Mouse (Mus musculus) cortical plate, adult 2 months (tissue): Measurements from ENCODE around the gene Crisp2. TPM values are rescaled to one million over a fixed set of nuclear protein-coding genes. Genes with fewer than 3 reads are reported as not detected.

Experiments used
- H3K27ac ChIP-seq: fragments of 200-500 bp; 2 replicates; pipeline ENCODE4 v1.5.1; 2012; ENCODE audit warnings: low read length, control low read depth, inconsistent platforms; ENCODE audit not compliant: insufficient read depth
- H3K4me1 ChIP-seq: fragments of 200-500 bp; 2 replicates; pipeline ENCODE4 v1.6.1; 2011; ENCODE audit warnings: low read length; ENCODE audit not compliant: control insufficient read depth, insufficient read depth
- H3K4me3 ChIP-seq: fragments of 200-500 bp; 2 replicates; pipeline ENCODE4 v1.5.1; 2011; ENCODE audit warnings: mild to moderate bottlenecking, low read length, control low read depth; ENCODE audit not compliant: insufficient read depth
- CTCF ChIP-seq: fragments of 200-500 bp; IDR thresholded peaks from 2 replicates; pipeline ENCODE4 v1.5.1; 2011; ENCODE audit warnings: mild to moderate bottlenecking, control low read depth, low read length; ENCODE audit not compliant: insufficient read depth; ENCODE audit errors: extremely low read depth
- POLR2A ChIP-seq: fragments of 200-500 bp; IDR thresholded peaks from 2 replicates; pipeline ENCODE4 v1.6.1; 2011; ENCODE audit warnings: mild to moderate bottlenecking, low read length, control low read depth; ENCODE audit not compliant: insufficient read depth; ENCODE audit errors: extremely low read depth
- polyA plus RNA-seq: library from polyadenylated mRNA; depleted of rRNA; stranded (reverse); fragments of >200 nt; gene quantifications from 2 replicates; pipeline ENCODE4 v1.2.3, GENCODE M21; 2012; rRNA removed

Gene Crisp2
- polyA plus RNA-seq, result not detected in 2 replicates

DNA sequence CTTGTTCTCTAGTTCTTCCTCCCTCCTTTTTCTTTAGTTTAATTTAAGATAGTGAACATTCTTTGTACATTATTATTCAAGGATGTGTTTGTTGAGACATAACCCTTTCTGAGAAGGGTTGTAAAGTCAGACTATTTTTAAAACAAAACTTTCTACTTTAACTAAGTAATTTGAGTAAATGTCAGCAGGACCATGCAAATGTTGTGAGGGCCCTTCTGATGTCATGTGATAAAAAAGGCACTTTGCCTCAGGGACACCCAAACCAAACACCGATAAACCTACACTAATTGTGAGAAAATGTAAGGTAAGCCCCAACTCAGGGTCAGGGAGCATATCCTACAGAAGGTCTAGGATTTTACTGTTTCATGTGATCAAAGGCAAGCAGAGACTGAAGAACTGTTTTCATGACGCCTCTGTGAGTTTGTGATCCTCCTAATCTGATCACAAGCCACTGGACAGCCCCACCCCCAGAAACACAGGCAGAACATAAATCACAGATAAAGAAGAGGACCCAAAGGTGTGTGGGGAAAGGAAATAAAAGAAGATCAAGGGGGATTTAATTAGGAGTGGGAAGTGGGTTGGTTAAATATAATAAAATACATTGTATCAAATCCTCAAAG lies at the start of gene Crisp2:
Gene Crisp2 (minus strand): TSS at position 51 of the 620 bp plus-strand sequence.
- TF ChIP-seq POLR2A (no peak), CTCF (no peak)

DNA sequence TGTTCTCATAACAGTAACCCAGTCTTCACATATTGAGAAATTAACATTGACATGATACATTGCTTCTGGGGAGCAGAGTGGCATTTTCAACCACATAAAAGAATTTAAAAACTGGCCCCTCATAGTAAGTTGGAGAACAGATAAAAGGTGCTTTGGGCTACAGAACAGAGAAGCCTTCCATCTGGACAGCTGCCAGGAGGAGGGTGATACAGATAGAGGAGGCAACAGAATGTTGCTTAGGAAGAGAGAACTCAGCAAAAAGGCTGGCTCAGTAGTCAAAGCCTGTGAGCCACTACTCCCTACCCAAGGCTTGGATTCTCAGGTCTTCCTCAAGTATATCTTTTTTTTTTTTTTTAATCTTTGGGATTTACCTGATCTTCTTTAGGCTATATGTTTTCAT lies 48.3 kb upstream of the Crisp2 start:
- H3K4me3 ChIP-seq, result no peak overlapping the region
- no peak for TF ChIP-seq POLR2A
- no peaks in the 10 kb centered on the region for H3K4me1 ChIP-seq
- no peak overlapping the region for H3K27ac ChIP-seq

More for the DNA sequence above, at the start of gene Crisp2:
- H3K4me1 ChIP-seq, result no peaks in the 10 kb centered on the region
- no peak within 1 kb of the TSS for H3K27ac ChIP-seq
- H3K4me3 ChIP-seq, result no peak within 1 kb of the TSS

- no peaks in the 10 kb centered on the region for H3K4me1 ChIP-seq
- no peak overlapping the region for H3K4me3 ChIP-seq
- no peak overlapping the region for H3K27ac ChIP-seq
- TF ChIP-seq CTCF, result peak; percentile 19; the same call in 1 of the 2 replicates
- no peak for TF ChIP-seq POLR2A
These were observed 30.5 kb upstream of the Crisp2 start for GRCm38 (mm10) chr17:40837308-40837707.

GRCm38 (mm10) chr17:40831870-40832269 lies 25.1 kb upstream of the Crisp2 start:
- TF ChIP-seq POLR2A (no peak), CTCF (no peak)
- Histone ChIP-seq H3K4me1 (no peaks in the 10 kb centered on the region), H3K27ac (no peak overlapping the region), H3K4me3 (no peak overlapping the region)

DNA sequence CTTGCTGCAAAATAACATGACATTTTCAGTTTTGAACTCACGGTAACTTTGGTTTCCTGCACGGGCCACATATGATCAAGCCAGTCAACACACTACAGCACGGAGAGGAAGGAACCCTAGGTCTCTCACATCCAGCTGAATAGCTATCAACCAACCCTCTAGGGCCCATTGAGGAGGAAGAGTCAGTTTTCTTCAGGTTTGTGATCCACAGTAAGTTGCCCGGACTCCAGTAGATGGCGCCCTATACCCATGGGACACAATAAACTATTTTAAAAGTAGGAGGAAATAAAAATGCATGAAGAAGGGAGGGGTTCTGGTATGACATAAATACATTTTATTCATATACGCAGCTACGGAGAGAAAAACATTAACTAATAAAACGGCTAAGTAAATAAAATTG lies 17.7 kb upstream of the Crisp2 start:
- H3K27ac ChIP-seq, result no peak overlapping the region
- no peak overlapping the region for H3K4me3 ChIP-seq
- TF ChIP-seq POLR2A (no peak), CTCF (no peak)
- no peaks in the 10 kb centered on the region for H3K4me1 ChIP-seq

GRCm38 (mm10) chr17:40823817-40824216 lies 17.0 kb upstream of the Crisp2 start:
- H3K4me1 ChIP-seq, result no peaks in the 10 kb centered on the region
- TF ChIP-seq CTCF, result no peak
- TF ChIP-seq POLR2A, result no peak
- H3K27ac ChIP-seq, result no peak overlapping the region
- no peak overlapping the region for H3K4me3 ChIP-seq

GRCm38 (mm10) chr17:40821477-40821876 lies 14.7 kb upstream of the Crisp2 start:
- no peak overlapping the region for H3K27ac ChIP-seq
- H3K4me3 ChIP-seq, result no peak overlapping the region
- no peaks in the 10 kb centered on the region for H3K4me1 ChIP-seq
- TF ChIP-seq CTCF (no peak), POLR2A (no peak)

DNA sequence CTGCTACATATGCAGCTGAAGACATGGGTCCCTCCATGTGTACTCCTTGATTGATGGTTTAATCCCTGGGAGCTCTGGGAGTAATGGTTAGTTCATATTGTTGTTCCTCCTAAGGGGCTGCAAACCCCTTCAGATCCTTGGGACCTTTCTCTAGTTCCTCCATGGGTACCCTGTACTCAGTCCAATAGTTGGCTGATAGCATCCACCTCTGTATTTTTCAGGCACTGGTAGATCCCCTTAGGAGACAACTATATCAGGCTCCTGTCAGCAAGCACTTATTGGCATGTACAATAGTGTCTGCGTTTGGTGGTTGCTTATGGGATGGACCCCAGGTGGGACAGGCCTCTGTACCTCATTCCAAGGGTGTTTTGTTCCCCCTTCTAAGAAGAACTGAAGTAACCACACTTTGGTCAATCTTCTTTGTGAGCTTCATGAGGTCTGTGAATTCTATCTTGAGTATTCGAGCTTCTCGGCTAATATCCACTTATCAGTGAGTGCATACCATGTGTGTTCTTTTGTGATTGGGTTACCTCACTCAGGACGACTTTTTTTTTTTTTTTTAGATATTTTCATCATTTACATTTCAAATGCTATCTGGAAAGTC lies 10.6 kb upstream of the Crisp2 start:
- Histone ChIP-seq H3K27ac (no peak overlapping the region), H3K4me1 (no peaks in the 10 kb centered on the region), H3K4me3 (no peak overlapping the region)
- TF ChIP-seq CTCF (no peak), POLR2A (no peak)

GRCm38 (mm10) chr17:40812259-40812658 lies 5.5 kb upstream of the Crisp2 start:
- TF ChIP-seq CTCF, result no peak
- no peak for TF ChIP-seq POLR2A
- Histone ChIP-seq H3K27ac (no peak overlapping the region), H3K4me1 (no peaks in the 10 kb centered on the region), H3K4me3 (no peak overlapping the region)

DNA sequence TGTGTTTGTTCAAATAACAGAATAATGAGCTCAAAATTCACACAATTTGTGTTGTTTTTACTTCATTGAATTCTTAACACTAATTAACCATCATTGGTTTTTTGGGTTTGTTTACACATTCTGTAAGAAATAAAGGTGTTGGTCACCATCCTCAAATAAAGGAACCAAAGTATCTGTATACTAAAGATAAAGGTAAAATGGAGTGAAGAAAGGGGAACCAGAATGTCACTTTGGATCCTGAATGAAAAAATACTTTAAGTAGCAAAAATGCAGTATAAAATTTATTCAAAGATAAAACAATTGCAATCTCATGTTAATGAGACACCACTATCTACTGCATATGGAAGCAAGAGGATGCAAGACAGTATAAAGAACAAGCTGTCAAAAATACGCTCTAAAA lies 4.8 kb upstream of the Crisp2 start:
- H3K4me3 ChIP-seq, result no peak overlapping the region
- H3K4me1 ChIP-seq, result no peaks in the 10 kb centered on the region
- no peak for TF ChIP-seq CTCF
- no peak for TF ChIP-seq POLR2A
- no peak overlapping the region for H3K27ac ChIP-seq
